Mouse (Mus musculus): ENCODE measurements around the gene Acot8.

DNA sequence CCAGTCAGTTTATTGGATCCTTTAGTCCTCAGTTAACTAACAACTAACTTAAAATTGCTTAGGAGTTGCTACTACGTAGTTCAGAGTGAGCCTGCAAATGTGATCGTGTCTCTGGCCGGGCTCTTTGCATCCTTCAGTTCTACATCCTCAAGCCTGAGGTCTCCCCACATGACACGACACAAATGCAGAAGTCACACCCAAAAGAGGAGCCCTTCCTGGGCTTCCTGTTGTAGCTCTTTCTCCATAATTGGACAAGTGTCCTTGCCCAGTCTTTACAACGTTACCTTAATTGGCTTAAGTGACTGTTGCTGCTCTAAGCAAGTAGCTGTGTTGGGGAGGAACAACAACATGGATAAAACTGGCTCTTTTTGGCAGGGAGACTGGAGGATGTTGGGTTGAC lies 10.7 kb upstream of the Acot8 start:
- no peak for TF ChIP-seq CTCF (IDR thresholded peaks at IDR 0.05; ENCODE audit: control insufficient read depth, insufficient read depth, low read length)
- TF ChIP-seq POLR2A (IDR thresholded peaks at IDR 0.05; ENCODE audit: borderline replicate concordance, control insufficient read depth, low read depth, low read length) = no peak
